ENCODE assay signal across 11 mouse cellular contexts in the genomic region with DNA sequence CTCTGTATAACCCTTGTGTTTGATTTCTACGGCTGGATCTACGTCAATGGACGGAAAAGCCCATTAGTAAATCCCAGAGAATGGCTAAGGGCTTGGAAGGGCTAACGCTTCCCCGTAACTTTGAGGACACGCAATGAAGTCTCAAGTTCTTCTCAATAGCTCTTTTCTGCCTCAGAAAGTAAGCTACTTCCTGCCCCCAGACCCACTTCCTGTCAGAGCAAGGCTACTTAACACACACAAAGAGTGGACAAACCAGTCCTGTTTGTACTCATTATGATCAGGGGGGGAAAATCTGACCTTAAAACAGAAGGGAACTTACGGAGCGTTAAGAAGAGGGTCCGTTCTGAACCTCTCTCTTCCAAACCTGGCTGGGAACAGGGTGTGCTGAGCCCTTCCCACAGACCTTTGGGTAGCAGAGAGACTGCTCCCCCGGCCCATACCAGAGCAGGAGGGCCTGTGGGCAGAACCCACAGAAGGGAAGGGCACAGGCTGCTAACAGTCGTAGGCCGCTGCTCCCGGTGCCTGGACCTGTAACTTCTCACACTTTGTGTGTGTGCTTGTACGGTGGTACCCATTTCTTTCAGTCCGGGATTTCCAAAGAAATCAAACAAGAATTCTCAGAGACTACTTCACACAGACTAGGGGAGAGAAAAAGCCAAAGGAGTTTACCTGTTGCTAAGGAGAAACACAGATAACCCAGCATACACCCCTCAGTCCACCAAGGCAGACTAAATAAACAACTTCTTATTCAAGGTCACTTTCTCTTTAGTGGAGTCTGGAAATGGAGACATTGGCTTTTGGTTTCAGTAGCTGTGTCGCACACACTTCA. TPM values are rescaled to one million over a fixed set of nuclear protein-coding genes. Genes with fewer than 3 reads are reported as not detected.
DNase-seq lines count a peak whose midpoint lies in the region; ATAC-seq and TF ChIP-seq lines count a peak whose summit lies in the region.
"Had no signal": no experiment of that assay in that cellular context is flagged by ENCODE, and none has a peak within 500 bp of the region (broad histone marks: within the 10 kb centered on the region; RNA-seq: fewer than 3 reads in every experiment).

No protein-coding gene starts in this region.

- H3K27ac ChIP-seq in heart, postnatal 0 days (ENCODE audit: low read depth): peak overlapping the region; percentile 63
- H3K27ac ChIP-seq in heart, embryonic 11.5 days (ENCODE audit: low read depth, low read length): no peak overlapping the region
- peak overlapping the region; percentile 62 for H3K27ac ChIP-seq in lung, postnatal 0 days (ENCODE audit: low read length)
- H3K27ac ChIP-seq in embryonic facial prominence, embryonic 11.5 days (replicated peaks; ENCODE audit: low read depth, low read length): 0 out of 2 replicates have a peak overlapping the region, but pooled peaks have one; percentile 8
- H3K27ac ChIP-seq in small intestine, adult 2 months (ENCODE audit: insufficient read depth, low read depth, low read length): peak overlapping the region; percentile 32
- no peak overlapping the region for H3K27ac ChIP-seq in forebrain, embryonic 14.5 days (ENCODE audit: low read depth, low read length)
- H3K27ac ChIP-seq: limb, embryonic 13.5 days had no signal

- intact Hi-C loops in left cerebral cortex, postnatal 10 days (cut with DNase I): no loop called here

- H3K27me3 ChIP-seq in heart, postnatal 0 days (ENCODE audit: control insufficient read depth, insufficient read depth, low read length): no peaks in the 10 kb centered on the region
- H3K27me3 ChIP-seq in heart, embryonic 11.5 days (ENCODE audit: control insufficient read depth, insufficient read depth, low read length): no peaks in the 10 kb centered on the region
- H3K27me3 ChIP-seq in lung, postnatal 0 days (replicated peaks; ENCODE audit: insufficient read depth, low read length): no peaks in the 10 kb centered on the region
- no peaks in the 10 kb centered on the region for H3K27me3 ChIP-seq in embryonic facial prominence, embryonic 11.5 days (ENCODE audit: control insufficient read depth, insufficient read depth, low read length)
- no peaks in the 10 kb centered on the region for H3K27me3 ChIP-seq in small intestine, adult 2 months (ENCODE audit: control insufficient read depth, insufficient read depth, low read length)
- H3K27me3 ChIP-seq in forebrain, embryonic 14.5 days (replicated peaks; ENCODE audit: control insufficient read depth, insufficient read depth, low read length): no peaks in the 10 kb centered on the region
- H3K27me3 ChIP-seq: limb, embryonic 13.5 days had no signal

- H3K4me2 ChIP-seq in heart, postnatal 0 days (ENCODE audit: low read depth, low read length): no peak overlapping the region
- no peak overlapping the region for H3K4me2 ChIP-seq in heart, embryonic 11.5 days
- no peak overlapping the region; the same call in 1 of the 2 replicates for H3K4me2 ChIP-seq in lung, postnatal 0 days (replicated peaks; ENCODE audit: low read depth, low read length)
- no peak overlapping the region for H3K4me2 ChIP-seq in embryonic facial prominence, embryonic 11.5 days (ENCODE audit: low read depth, low read length)
- H3K4me2 ChIP-seq in forebrain, embryonic 14.5 days (ENCODE audit: low read length): no peak overlapping the region
- H3K4me2 ChIP-seq: limb, embryonic 13.5 days had no signal

- no peaks in the 10 kb centered on the region for H3K9me3 ChIP-seq in heart, postnatal 0 days (replicated peaks; ENCODE audit: control insufficient read depth, low read length)
- no peaks in the 10 kb centered on the region for H3K9me3 ChIP-seq in heart, embryonic 11.5 days (replicated peaks; ENCODE audit: control insufficient read depth, low read length)
- no peaks in the 10 kb centered on the region for H3K9me3 ChIP-seq in lung, postnatal 0 days (ENCODE audit: low read length)
- no peaks in the 10 kb centered on the region for H3K9me3 ChIP-seq in embryonic facial prominence, embryonic 11.5 days (replicated peaks; ENCODE audit: control insufficient read depth, low read length)
- H3K9me3 ChIP-seq in forebrain, embryonic 14.5 days (replicated peaks; ENCODE audit: control insufficient read depth, low read length): no peaks in the 10 kb centered on the region
- H3K9me3 ChIP-seq: limb, embryonic 13.5 days had no signal

- no peak overlapping the region for H3K9ac ChIP-seq in heart, postnatal 0 days (replicated peaks; ENCODE audit: low read depth, low read length)
- H3K9ac ChIP-seq in heart, embryonic 11.5 days (ENCODE audit: low read depth, low read length): no peak overlapping the region
- no peak overlapping the region for H3K9ac ChIP-seq in lung, postnatal 0 days (replicated peaks; ENCODE audit: low read depth)
- H3K9ac ChIP-seq in embryonic facial prominence, embryonic 11.5 days (replicated peaks; ENCODE audit: low read length): no peak overlapping the region
- H3K9ac ChIP-seq in forebrain, embryonic 14.5 days (ENCODE audit: low read length): no peak overlapping the region
- H3K9ac ChIP-seq: limb, embryonic 13.5 days had no signal

- H3K36me3 ChIP-seq in heart, postnatal 0 days (replicated peaks; ENCODE audit: control insufficient read depth, insufficient read depth, low read length): no peaks in the 10 kb centered on the region
- no peaks in the 10 kb centered on the region for H3K36me3 ChIP-seq in heart, embryonic 11.5 days (ENCODE audit: control insufficient read depth, insufficient read depth, low read length)
- no peaks in the 10 kb centered on the region for H3K36me3 ChIP-seq in lung, postnatal 0 days (ENCODE audit: insufficient read depth, low read length)
- H3K36me3 ChIP-seq in embryonic facial prominence, embryonic 11.5 days (replicated peaks; ENCODE audit: control insufficient read depth, insufficient read depth, low read depth, low read length): no peaks in the 10 kb centered on the region
- peaks cover 39% of the 10 kb centered on the region for H3K36me3 ChIP-seq in small intestine, adult 2 months (ENCODE audit: control insufficient read depth, insufficient read depth, low read length)
- H3K36me3 ChIP-seq in forebrain, embryonic 14.5 days (ENCODE audit: control insufficient read depth, insufficient read depth, low read length): no peaks in the 10 kb centered on the region
- H3K36me3 ChIP-seq: limb, embryonic 13.5 days had no signal

- no peak for DNase-seq in heart, postnatal 0 days (ENCODE audit: low spot score)
- DNase-seq in lung, postnatal 0 days (ENCODE audit: low spot score): peak; percentile 76
- no peak for DNase-seq in lung, postnatal 10 days
- DNase-seq in embryonic facial prominence, embryonic 11.5 days (ENCODE audit: low spot score): no peak
- no peak for DNase-seq in left cerebral cortex, postnatal 10 days (ENCODE audit: extremely low spot score in 1 of 2, low spot score in 2 of 2)
- DNase-seq in forebrain, embryonic 14.5 days (ENCODE audit: low spot score): no peak

- TF ChIP-seq EP300 in heart, postnatal 0 days (IDR thresholded peaks at IDR 0.05; ENCODE audit: low read depth): no peak
- no peak; the same call in 1 of the 2 replicates for TF ChIP-seq EP300 in lung, postnatal 0 days (IDR thresholded peaks at IDR 0.05)

- 77% methylated on average over 16 of the region's 16 CpGs for WGBS in heart, postnatal 0 days
- 82% methylated on average over 16 of the region's 16 CpGs for WGBS in heart, embryonic 11.5 days (ENCODE audit: insufficient replicate concordance)
- 55% methylated on average over 16 of the region's 16 CpGs for WGBS in lung, postnatal 0 days
- 71% methylated on average over 16 of the region's 16 CpGs for WGBS in embryonic facial prominence, embryonic 11.5 days
- WGBS in small intestine, adult 2 months: 71% methylated on average over 16 of the region's 16 CpGs
- 81% methylated on average over 16 of the region's 16 CpGs for WGBS in forebrain, embryonic 14.5 days

- TF ChIP-seq CTCF in heart, postnatal 0 days (IDR thresholded peaks at IDR 0.05; ENCODE audit: low read depth): no peak
- TF ChIP-seq CTCF in lung, postnatal 0 days (IDR thresholded peaks at IDR 0.05): no peak
- no peak for TF ChIP-seq CTCF in small intestine, adult 2 months (IDR thresholded peaks at IDR 0.05; ENCODE audit: extremely low read depth, insufficient read length, insufficient replicate concordance, low read depth, low read length)

- H3K4me3 ChIP-seq in heart, postnatal 0 days (ENCODE audit: low read depth, low read length): no peak overlapping the region
- no peak overlapping the region for H3K4me3 ChIP-seq in heart, embryonic 11.5 days (ENCODE audit: low read depth, low read length)
- no peak overlapping the region for H3K4me3 ChIP-seq in lung, postnatal 0 days (ENCODE audit: low read depth, low read length)
- H3K4me3 ChIP-seq in embryonic facial prominence, embryonic 11.5 days (ENCODE audit: low read depth, low read length): no peak overlapping the region
- peak overlapping the region; percentile 3; the same call in 1 of the 2 replicates for H3K4me3 ChIP-seq in small intestine, adult 2 months (ENCODE audit: low read depth, low read length)
- H3K4me3 ChIP-seq in forebrain, embryonic 14.5 days (ENCODE audit: low read depth, low read length): no peak overlapping the region
- H3K4me3 ChIP-seq: limb, embryonic 13.5 days had no signal

- no peak for TF ChIP-seq POLR2A in small intestine, adult 2 months (IDR thresholded peaks at IDR 0.05; ENCODE audit: low read depth, low read length)

- H3K4me1 ChIP-seq in heart, postnatal 0 days (ENCODE audit: control insufficient read depth, insufficient read depth): peaks cover 56% of the 10 kb centered on the region
- H3K4me1 ChIP-seq in heart, embryonic 11.5 days (ENCODE audit: control insufficient read depth, insufficient read depth, low read length): peaks cover 38% of the 10 kb centered on the region
- peaks cover 13% of the 10 kb centered on the region; the same call in 1 of the 2 replicates for H3K4me1 ChIP-seq in lung, postnatal 0 days (ENCODE audit: insufficient read depth, low read depth, low read length)
- H3K4me1 ChIP-seq in embryonic facial prominence, embryonic 11.5 days (ENCODE audit: control insufficient read depth, insufficient read depth, low read length): no peaks in the 10 kb centered on the region; the same call in 1 of the 2 replicates
- peaks cover 45% of the 10 kb centered on the region for H3K4me1 ChIP-seq in small intestine, adult 2 months (ENCODE audit: control insufficient read depth, insufficient read depth, insufficient read length, low read length)
- peaks cover 6% of the 10 kb centered on the region for H3K4me1 ChIP-seq in forebrain, embryonic 14.5 days (ENCODE audit: control insufficient read depth, insufficient read depth, low read length)

- ATAC-seq in heart, postnatal 0 days (ENCODE audit: insufficient read depth, low read depth): no peak
- no peak for ATAC-seq in heart, embryonic 11.5 days (replicated peaks; ENCODE audit: insufficient number of reproducible peaks, low FRiP score, low TSS enrichment)
- ATAC-seq in lung, postnatal 0 days: peak; percentile 73
- no peak for ATAC-seq in embryonic facial prominence, embryonic 11.5 days (replicated peaks; ENCODE audit: insufficient number of reproducible peaks, low FRiP score, low TSS enrichment, low read depth)
- no peak for ATAC-seq in forebrain, embryonic 14.5 days
- ATAC-seq: hindbrain, embryonic 16.5 days; midbrain, embryonic 16.5 days had no signal

RNA-seq across cellular contexts. Expression of a gene that starts 10.7 kb away (rescaled TPM):
- 91.3 and 103 TPM in 2 replicates for total RNA-seq in heart, postnatal 0 days (2014; rRNA removed; ENCODE audit: low replicate concordance)
- polyA plus RNA-seq in heart, postnatal 0 days (2015; fragmentation: Nextera tagmentation; extraction: Ambion mirVana): 126 and 141 TPM in 2 replicates
- 89.2 and 109 TPM in 2 replicates for polyA plus RNA-seq in heart, embryonic 11.5 days (2014; fragmentation: Nextera tagmentation; extraction: Ambion mirVana)
- 275 and 288 TPM in 2 replicates for polyA plus RNA-seq in lung, postnatal 0 days (2015; fragmentation: Nextera tagmentation; extraction: Ambion mirVana)
- 45.4 and 46.9 TPM in 2 replicates for polyA plus RNA-seq in embryonic facial prominence, embryonic 11.5 days (2014; fragmentation: Nextera tagmentation; extraction: Ambion mirVana)
- 95.0 and 368 TPM in 2 replicates for polyA plus RNA-seq in small intestine, adult 2 months (2012; rRNA removed)
- 10 to 100 TPM; 23.8 to 39.2 TPM for total RNA-seq in left cerebral cortex, postnatal 10 days (2021)
- polyA plus RNA-seq in forebrain, embryonic 14.5 days (2014; fragmentation: Nextera tagmentation; extraction: Ambion mirVana): 94.0 and 101 TPM in 2 replicates

Comparison
In these comparisons a context has a peak if more than half of its experiments do, and no peak if none do; other contexts are left out.
1. H3K27ac ChIP-seq: peak in heart, postnatal 0 days (single experiment), lung, postnatal 0 days (single experiment), embryonic facial prominence, embryonic 11.5 days (single experiment) and small intestine, adult 2 months (single experiment); none in heart, embryonic 11.5 days (single experiment) and forebrain, embryonic 14.5 days (single experiment).